Mouse (Mus musculus) granulocyte monocyte progenitor cell, adult 5-6 weeks (primary cell): Measurements from ENCODE around the gene Acbd6. TPM values are rescaled to one million over a fixed set of nuclear protein-coding genes. Genes with fewer than 3 reads are reported as not detected.

Experiments used
- ATAC-seq: replicated peaks from 2 replicates; pipeline ENCODE4 v1.8.0; 2016; ENCODE audit warnings: mild to moderate bottlenecking, moderate TSS enrichment, inconsistent platforms; ENCODE audit not compliant: poor library complexity, severe bottlenecking
- total RNA-seq, 2 experiments: library from RNA; stranded (forward) in 1 of 2; stranded (reverse) in 1 of 2; fragments of 200-712, 200-1000 nt in 1 of 2; fragments of >200 nt in 1 of 2; fragmentation: Nextera tagmentation in 1 of 2; gene quantifications; 2 replicates each; pipeline ENCODE4 v1.2.3; 2014 to 2017

Acbd6 gene
- total RNA-seq, 2 experiments from 2014 or later = 22.5 to 35.3 TPM

DNA sequence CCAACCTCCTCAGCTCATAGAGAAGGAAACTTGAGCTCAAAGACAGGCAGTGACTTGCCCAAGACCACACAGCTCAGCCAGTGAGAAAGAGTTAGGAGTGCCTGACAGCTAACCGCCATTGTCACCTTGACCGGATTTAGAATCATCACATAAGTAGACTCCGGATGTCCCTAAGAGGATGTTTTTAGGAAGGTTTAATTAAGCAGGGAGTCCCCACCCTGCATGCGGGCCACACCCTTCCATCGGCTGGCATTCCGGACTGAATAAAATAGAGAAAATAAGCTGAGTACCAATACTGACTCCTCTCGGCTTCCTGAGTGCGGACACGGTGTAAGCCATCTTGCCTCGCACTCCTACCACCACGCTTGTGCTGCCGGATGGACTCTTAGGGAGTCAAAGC, 159.4 kb downstream of the Acbd6 start:
- no peak for ATAC-seq

DNA sequence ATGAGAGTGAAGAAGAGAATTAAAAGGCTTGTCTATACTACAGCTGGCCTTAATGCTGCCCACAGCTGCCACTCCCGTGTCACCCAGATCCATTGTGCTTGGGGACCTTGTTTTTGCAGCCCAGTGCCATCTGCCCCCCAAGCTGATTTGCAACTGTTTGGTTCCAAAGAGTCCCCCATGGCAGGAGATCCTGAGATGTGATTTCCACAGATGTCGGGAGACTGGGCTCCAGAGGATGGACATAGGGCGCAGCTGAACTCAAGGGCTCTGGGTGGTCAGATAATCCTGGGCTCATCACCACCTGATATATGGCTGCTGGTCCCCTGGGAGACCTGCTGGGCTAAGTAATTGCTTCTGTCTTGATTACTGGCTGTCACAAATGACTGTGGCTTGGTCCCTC, 160.9 kb downstream of the Acbd6 start:
- no peak for ATAC-seq

DNA sequence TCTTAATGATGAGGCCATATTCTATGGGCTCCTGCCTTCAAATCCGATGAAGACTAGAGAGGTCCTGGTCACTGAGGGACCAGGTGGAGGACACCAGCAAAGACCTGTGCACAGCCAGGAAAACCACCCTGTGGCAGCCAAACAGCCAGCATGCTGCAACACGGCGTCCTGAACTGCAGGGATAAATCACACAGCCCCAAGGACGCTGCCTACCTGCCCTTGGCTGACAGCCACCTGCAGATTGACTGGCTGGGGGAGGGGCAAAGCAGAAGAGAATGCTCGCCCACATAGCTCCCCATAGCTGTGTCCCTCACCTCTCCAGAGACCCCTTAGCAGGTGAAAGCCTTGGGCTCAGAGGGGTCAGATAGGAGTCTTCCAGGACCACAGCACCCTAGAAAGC, 162.1 kb downstream of the Acbd6 start:
- ATAC-seq = no peak

DNA sequence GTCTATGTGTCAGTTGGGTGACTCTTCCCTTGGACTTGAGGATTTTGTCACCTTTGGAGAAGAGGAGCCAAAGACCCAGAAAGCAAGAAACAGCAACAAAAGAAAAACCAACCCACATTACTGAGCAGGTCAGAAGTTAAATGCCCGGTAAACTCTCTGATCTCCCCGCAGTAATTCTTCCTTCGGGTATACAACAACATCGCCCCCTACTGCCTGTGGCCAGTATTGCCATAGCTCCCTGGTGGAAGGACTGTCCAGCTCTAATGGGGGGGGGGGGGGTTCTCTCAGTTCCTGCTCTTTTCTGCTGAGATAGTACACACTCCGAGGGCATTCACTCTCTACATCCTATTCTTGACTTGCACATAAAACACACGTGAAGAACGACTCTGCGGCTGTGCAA, 163.5 kb downstream of the Acbd6 start:
- ATAC-seq = no peak

DNA sequence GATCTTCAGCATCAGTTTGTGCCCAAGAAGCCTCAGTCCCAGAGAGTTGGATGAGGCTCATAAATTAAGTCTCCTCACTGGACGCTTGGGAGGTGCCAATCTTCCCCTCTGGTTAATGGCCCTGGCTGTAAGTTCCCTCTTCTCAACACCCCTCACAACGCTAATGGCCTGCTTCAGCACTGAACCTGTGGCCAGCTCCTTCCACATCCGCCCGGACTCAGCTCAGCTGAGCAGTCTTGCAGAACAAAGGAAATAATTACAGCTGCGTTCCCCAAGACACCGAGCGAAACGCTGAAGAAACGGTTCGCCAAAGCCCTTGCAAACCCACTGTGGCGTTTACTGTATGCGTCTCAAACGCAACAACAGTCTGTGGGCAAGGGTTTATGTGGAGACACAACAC, 164.3 kb downstream of the Acbd6 start:
- peak; percentile 94 for ATAC-seq

DNA sequence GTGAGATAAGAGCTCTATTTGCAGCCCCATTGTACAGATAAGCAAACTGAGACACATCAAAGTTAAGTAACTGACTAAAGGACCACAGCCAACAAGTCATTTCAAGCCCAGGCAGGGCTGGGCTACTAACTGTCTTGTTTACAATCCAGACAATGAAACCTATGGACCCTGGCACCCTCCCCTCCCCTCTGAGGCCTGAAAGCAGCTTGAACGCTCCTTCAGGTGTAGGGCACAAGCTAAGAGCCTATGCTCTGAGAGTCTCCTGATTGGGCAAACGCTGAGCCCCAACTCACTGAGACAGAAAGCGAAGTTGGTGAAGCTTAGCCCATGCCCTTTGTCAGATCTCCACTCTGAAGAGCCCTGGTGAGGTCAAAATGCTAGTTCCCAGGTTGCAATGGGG, 166.4 kb downstream of the Acbd6 start:
- no peak for ATAC-seq

DNA sequence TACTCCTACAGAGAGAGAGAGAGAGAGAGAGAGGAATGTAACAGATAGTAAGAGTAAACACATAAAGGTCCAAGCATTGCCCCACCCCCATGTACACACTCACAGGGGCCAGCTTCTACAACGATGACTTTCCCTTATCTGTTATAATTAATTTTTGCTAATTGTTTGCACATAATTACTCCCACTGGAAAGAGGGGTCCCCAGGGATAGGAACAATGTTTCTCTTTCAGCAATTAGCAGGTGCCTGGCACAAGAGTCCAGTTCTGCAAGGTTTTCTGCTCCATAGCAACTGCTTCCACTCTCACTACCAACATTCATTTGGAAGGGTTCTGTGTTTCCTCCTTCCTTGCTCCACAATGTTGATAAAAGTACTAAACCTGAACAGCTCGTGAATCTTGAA, 168.0 kb downstream of the Acbd6 start:
- no peak for ATAC-seq

DNA sequence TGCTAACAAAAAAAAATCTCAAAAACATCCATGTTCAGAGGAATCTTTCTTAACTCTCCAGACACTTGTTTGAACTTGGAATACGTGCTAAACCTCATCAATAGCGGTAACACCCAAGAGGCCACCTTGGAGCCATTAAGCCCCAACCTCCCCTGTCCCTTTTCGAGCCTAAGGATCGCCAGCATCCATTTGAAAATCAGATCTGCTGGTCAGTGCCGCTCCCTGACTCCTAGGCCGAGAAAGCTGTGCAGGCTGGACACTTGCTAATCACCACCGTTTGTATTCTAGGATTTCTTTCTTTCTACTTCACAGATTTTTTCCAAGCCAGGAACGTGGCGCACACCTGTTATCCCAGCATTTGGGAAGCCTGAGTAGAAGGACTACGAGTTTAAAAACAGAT, 169.9 kb downstream of the Acbd6 start:
- ATAC-seq = no peak

DNA sequence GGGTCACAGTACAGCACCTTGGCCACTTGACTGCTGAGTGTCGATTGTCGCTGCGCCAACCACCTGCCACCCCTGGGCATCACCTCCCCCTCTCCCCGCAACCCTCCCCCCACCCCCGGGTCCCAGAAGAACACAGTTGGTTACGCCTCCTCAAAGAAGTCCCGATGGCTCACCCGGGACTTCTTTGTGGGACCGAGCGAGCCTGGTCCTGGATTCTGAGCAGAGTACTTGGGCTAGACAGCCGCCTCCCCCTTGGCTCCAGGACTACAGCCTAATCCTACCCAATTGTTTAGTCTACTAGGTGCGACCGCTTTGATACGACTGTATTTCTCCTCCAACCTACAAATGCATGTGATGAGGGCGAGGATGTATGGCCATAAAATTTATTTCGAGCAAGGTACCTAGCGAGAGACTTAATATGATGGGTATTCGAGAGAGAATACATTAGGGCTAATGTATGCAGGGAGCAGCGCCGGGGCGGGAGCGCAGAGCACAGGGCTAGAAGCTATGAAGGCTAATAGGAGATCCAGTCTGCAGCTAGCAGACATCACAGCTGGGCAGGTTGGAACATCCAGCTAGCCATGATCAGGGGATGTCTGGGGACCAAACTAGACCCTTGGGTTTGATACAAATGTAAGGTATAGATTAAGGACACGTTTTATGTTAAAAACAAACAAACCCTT, 171.3 kb downstream of the Acbd6 start:
- no peak for ATAC-seq

DNA sequence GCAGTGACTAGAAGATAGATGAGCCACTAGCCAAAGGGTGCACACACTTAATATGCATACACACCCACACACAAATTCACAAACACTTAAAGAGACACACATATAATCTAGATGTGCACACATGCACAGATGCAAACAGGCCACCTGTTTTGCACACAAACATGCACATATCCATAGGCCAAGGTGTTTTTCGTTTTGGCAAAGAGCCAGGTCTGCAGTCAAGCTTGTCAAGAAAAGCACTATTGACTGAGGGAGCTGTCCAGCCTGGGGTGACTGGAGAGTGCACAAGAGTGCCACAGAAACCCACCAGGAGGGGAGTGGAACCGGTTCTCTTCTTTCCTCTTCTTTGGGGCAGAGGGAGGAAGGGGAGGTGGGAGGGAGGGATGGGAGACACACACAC, 173.2 kb downstream of the Acbd6 start:
- ATAC-seq = no peak

DNA sequence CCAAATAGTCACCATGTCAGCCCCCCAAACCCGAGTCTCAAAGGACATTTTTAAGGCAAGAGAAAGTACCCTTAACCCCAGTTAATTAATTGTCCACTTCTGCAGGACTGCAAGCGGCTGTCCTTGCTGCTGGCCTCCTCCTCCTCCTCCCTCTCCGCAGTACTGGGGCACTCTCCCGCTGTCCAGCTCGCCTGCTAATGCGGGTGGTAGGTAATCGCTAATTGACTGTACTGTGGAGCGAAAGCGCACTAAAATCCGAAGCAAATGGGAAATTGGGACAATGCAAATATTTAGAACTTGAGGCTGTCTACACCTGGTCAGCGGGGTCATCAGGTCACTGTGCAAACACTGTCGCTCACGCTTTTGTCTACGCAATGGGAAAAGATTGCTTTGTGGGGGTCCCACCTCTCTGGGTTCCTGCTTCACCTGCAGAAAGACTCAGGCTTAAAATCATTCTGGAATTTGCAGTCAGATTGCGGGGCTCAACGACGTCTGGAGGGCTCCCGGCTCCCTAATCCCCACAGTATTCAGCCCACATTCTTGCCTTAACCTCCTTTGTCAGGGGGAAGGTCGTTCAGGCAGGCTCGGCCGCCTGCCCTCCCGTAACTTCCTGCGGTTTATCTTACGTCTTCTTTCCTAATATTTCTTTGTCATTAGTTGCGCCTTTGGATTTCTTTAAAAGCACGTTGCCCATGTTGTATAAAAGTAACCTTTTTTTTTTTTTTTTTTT, 178.3 kb downstream of the Acbd6 start:
- no peak for ATAC-seq

DNA sequence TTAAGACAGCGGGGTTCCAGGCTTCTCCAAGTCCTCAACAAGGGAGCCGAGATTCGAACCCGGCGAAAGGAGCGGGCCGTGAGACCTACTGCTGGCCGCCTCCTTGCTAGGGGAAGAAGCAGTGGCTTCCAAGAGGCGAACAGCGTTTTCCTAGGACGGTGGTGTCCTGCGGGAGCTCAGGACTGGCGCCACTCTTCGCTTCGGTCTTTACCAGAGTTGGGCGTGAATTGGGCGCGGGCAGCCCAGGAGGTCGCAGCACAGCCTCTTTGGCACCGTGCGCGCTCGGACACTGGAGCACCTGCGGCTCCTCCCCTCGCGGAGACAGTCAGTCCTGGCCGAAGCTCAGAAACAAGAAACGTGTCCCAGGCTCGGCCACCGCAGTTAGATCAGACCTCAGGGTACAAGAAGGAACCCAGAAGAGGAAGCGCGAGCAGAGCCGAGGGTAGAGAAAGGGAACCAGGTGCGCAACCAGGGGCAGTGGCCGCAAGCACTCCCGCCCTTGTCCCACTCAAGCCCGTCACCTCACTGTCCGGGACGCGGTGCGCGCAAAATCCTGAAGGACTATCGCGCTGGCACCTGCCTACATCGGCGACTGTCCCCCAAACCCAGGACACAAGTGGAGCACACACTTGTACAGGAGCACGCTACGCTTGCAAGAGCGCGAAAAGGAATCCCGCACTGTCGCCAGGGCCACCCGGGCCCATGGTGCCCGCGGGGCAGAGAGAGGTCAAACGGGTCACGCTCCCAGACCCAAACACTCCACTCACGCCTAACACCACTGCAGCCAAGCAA, 179.3 kb downstream of the Acbd6 start:
- ATAC-seq = peak; percentile 88

DNA sequence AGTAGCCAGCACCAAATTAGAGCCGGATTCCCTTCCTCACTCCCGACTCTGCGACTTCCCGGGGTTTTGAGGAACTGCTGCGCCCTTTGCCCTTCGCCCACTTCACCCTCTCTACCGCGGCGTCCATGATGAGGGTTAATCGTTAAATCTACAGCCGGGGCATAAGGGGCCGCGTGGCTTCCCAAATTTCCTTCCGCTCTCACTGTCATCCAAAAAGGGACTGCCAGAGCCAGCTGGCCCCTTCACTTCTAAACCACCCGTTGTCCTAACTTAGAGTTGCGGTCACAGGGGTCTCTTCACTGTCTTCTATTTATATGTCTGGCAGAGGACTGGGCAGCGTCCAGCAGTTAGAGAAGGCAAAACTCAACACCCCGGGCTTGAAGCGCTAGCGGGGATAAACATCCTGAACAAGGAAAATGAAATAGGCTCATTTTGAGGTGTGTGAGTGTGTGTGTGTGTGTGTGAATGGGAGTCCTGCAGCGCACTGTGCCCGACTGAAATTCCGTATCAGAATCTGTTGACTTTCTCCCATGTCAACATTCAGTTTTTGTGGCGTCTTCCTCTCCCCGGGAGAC, 180.0 kb downstream of the Acbd6 start:
- peak; percentile 44 for ATAC-seq

Other genes starting within 250 kb of the Acbd6 start
- gene Xpr1, start 140.7 kb upstream of the Acbd6 start, total RNA-seq (2014; fragmentation: Nextera tagmentation) = 29.0 and 34.0 TPM in 2 replicates
- gene Xpr1, start 140.7 kb upstream of the Acbd6 start, total RNA-seq (2017) = 12.9 and 14.2 TPM in 2 replicates
- not detected in 2 replicates for gene Lhx4, start 193.6 kb downstream of the Acbd6 start, total RNA-seq (2014; fragmentation: Nextera tagmentation)
- gene Lhx4, start 193.6 kb downstream of the Acbd6 start, total RNA-seq (2017) = not detected in 2 replicates